Mouse (Mus musculus): ENCODE results near the gene Mospd3.
A peak's percentile ranks its signal among the peaks of the same experiment; 100 is the strongest.
"Not testable (repeated sequence)": the region's sequence is repeated elsewhere in the genome, so short reads cannot be mapped to it uniquely, and the experiment has no call there.

Mospd3 gene

DNA sequence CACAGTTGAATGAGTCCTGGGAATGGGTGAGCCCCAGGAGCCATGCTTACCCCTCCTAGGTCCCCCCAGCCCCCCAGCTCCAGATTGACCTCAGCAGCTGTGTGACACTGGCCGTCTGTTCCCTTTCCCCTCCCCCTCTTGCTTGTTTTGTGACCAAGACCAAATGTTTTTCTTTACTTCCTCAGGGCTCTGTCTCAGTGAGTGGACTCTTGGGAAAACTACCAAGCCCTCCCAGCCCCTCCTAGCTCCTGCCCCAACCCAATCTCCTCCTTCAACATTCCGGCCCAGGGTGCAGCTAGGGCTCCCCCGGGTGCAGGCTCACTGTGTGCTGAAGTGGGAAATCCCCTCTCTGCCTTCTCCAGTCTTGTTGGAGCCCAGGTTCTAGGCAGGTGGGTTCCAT, 29.7 kb upstream of the Mospd3 start:
- DNase-seq (ENCODE audit: low read depth, low spot score), result peak; percentile 26
- H3K36me3 ChIP-seq (ENCODE audit: control insufficient read depth, insufficient read depth, low read length, poor library complexity, severe bottlenecking), result peaks cover 3% of the 10 kb centered on the region
- H3K27me3 ChIP-seq (ENCODE audit: control insufficient read depth, insufficient read depth, low read length, poor library complexity, severe bottlenecking), result no peaks in the 10 kb centered on the region

DNA sequence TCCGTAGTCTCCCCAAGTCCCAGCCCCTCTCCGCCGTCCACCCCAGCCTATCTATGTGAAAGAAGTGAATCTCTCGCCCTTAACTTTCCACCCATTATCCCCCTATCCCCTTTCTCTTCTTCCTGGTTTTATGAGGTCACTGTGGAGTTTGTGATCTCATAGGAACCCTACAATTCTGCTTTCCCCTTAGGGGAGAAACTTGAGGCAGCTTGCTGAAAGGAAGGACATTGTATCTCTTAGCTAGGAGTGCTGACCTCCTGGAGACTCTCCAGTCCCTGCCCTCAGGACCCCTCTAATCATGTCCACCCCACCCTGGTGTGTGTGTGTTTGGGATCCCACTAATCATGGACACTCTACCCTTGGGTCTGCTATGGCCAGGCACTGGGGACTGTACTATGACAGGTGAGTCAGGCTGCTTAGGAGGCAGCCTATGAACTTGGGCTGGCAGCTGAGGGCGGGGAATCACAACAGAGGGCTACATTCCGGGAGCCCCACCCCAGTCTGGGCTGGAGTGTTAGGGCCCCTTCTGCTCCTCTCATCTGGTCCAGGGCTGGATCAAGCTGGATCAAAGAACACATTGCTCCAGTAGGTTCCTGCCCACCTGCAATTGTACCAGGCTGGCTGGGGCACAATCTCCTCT, 29.2 kb upstream of the Mospd3 start:
- peaks cover 2% of the 10 kb centered on the region for H3K36me3 ChIP-seq (ENCODE audit: control insufficient read depth, insufficient read depth, low read length, poor library complexity, severe bottlenecking)
- no peaks in the 10 kb centered on the region for H3K27me3 ChIP-seq (ENCODE audit: control insufficient read depth, insufficient read depth, low read length, poor library complexity, severe bottlenecking)
- DNase-seq (ENCODE audit: low read depth, low spot score), result peak; percentile 33

GRCm38 (mm10) chr5:137629306-137629721, 28.5 kb upstream of the Mospd3 start:
- DNase-seq (ENCODE audit: low read depth, low spot score), result peak; percentile 73
- H3K36me3 ChIP-seq (ENCODE audit: control insufficient read depth, insufficient read depth, low read length, poor library complexity, severe bottlenecking), result peaks cover 1% of the 10 kb centered on the region
- H3K27me3 ChIP-seq (ENCODE audit: control insufficient read depth, insufficient read depth, low read length, poor library complexity, severe bottlenecking), result no peaks in the 10 kb centered on the region

DNA sequence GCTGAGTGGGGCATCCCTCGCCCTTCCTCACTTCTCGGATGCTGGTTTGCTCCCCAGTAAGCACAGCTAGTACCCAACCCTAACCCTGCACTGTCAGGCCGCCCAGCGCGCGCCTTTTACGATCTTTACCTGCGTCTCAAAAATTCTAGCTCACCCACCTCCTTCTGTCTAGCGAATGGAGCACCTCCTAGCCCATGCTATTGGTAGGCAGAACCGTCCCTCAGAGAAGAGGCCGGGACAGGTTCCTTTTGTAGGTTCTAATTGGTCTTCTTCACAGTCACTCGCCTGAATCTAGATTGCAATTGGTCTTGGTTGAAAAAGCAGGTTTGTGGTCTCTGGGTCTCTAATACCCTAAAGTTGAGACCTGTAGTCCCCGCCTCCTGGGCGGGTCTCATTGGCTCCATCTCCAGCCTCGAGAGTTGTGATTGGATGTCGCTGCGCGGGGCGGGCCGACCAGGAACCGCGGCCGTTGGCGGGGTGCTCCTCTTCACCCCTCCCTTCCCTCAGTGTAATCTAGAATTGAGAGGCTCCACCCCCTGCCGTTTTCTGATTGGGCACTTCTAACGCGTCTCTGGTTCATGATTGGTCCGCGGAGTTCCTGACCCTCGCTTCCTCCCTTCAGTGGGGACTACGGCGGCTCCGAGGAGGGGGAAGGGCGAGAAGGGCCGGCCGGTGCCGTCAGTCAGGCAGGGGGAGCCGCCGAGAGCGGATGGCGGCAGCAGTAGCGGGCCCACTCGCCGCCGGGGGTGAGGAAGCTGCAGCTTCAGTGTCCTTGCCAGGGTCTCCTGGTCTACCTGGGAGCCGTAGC, 27.8 kb upstream of the Mospd3 start, which contains the start of the genes Fbxo24, Lrch4 and Gm20605:
TSS of gene Fbxo24 (minus strand) at position 505 of the 808 bp plus-strand sequence.
TSS of gene Lrch4 (plus strand) at position 624 of the 808 bp plus-strand sequence.
TSS of gene Gm20605 (plus strand) at position 678 of the 808 bp plus-strand sequence.
- DNase-seq (ENCODE audit: low read depth, low spot score), result peak; percentile 100
- no peaks in the 10 kb centered on the region for H3K27me3 ChIP-seq (ENCODE audit: control insufficient read depth, insufficient read depth, low read length, poor library complexity, severe bottlenecking)
- H3K36me3 ChIP-seq (ENCODE audit: control insufficient read depth, insufficient read depth, low read length, poor library complexity, severe bottlenecking), result no peaks in the 10 kb centered on the region; the same call in none of the 2 replicates

DNA sequence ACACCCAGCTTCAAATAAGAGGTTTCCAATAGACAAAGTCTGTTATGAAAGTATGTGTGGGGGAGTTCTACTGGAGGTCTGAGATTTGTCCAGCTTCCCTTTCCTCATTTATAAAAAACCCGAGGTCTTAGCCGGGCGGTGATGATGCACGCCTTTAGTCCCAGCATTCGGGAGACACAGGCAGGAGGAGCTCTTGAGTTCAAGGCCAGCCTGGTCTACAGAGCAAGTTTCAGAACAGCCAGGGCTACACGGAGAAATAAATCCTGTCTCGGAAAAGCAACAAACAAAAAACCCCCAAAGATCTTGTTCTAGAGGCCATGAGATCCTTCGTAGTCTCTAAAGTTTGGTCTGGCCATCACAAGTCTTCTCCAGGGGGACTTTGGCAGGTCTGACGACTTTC, 27.1 kb upstream of the Mospd3 start:
- Histone ChIP-seq H3K36me3 (ENCODE audit: control insufficient read depth, insufficient read depth, low read length, poor library complexity, severe bottlenecking) (no peaks in the 10 kb centered on the region), H3K27me3 (ENCODE audit: control insufficient read depth, insufficient read depth, low read length, poor library complexity, severe bottlenecking) (no peaks in the 10 kb centered on the region)
- no peak for DNase-seq (ENCODE audit: low read depth, low spot score)

DNA sequence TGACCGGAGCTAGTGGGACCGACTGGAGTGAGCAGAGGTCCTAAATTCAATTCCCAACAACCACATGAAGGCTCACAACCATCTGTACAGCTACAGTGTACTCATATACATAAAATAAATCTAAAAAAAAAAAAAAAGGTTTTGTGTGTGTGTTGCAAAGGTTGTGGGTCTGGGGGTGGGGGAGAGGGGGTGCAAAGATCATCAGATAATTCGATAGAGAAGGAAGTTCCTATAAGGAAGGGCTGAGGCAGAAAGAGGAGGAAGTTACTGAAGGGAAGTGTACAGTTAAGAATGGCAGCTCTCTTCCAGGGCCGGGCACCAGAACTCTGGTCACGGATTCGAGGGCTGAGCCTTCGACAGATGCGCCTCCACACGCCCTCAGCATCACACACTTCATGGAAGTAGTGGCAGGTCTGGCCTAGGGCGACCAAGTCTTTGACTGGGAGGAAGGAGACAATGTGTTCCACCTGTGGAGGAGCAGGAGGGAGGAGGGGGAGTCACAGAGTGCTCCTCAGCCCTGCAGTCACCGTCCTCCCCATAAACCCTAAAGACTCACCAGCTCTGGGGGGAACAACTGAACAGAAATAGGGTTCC, 23.2 kb upstream of the Mospd3 start:
- no peaks in the 10 kb centered on the region for H3K27me3 ChIP-seq (ENCODE audit: control insufficient read depth, insufficient read depth, low read length, poor library complexity, severe bottlenecking)
- no peaks in the 10 kb centered on the region for H3K36me3 ChIP-seq (ENCODE audit: control insufficient read depth, insufficient read depth, low read length, poor library complexity, severe bottlenecking)
- DNase-seq (ENCODE audit: low read depth, low spot score), result no peak

GRCm38 (mm10) chr5:137615347-137615746, 14.5 kb upstream of the Mospd3 start:
- H3K27me3 ChIP-seq (ENCODE audit: control insufficient read depth, insufficient read depth, low read length, poor library complexity, severe bottlenecking), result no peaks in the 10 kb centered on the region
- DNase-seq (ENCODE audit: low read depth, low spot score), result no peak
- peaks cover 1% of the 10 kb centered on the region; the same call in 1 of the 2 replicates for H3K36me3 ChIP-seq (ENCODE audit: control insufficient read depth, insufficient read depth, low read length, poor library complexity, severe bottlenecking)

DNA sequence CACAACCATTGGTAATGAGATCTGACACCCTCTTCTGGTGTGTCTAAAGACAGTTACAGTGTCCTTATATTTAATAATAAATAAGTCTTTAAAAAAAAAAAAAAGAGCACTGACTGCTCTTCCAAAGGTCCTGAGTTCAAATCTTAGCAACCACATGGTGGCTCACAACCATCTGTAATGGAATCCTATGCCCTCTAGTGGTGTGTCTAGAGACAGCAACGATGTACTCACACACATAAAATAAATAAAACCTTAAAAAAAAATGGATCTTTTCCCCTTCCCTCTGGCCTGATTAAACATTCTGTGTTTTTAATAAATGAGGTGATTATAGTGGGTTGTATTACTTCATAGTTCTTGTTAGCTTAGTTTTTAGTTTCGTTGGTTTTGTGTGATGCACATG, 14.1 kb upstream of the Mospd3 start:
- not testable (repeated sequence) for H3K36me3 ChIP-seq (ENCODE audit: control insufficient read depth, insufficient read depth, low read length, poor library complexity, severe bottlenecking); DNase-seq (ENCODE audit: low read depth, low spot score); H3K27me3 ChIP-seq (ENCODE audit: control insufficient read depth, insufficient read depth, low read length, poor library complexity, severe bottlenecking)

DNA sequence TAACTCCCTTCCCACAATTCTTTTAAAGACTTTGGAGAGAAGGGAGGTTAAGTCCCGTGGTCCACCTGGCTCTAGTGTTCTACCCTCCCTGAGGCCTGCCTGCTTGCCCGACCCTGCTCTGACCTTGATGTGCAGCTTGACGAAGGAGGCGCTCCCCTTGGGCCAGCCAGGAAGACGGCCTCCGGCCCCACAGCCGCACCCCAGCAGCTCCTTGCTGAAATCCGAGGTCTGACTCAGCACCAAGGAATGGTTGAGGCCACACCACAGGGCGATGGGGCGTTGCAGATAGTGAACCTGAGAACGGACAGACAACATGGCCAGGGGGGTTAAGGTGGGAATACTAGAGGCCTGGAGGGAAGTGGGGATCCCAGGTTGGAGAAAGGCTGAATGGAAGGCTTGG, 12.7 kb upstream of the Mospd3 start, which contains the start of gene Pcolce:
TSS of gene Pcolce (minus strand) at position 235 of the 400 bp plus-strand sequence.
- Histone ChIP-seq H3K36me3 (ENCODE audit: control insufficient read depth, insufficient read depth, low read length, poor library complexity, severe bottlenecking) (peaks cover 1% of the 10 kb centered on the region; the same call in 1 of the 2 replicates), H3K27me3 (ENCODE audit: control insufficient read depth, insufficient read depth, low read length, poor library complexity, severe bottlenecking) (no peaks in the 10 kb centered on the region)
- DNase-seq (ENCODE audit: low read depth, low spot score), result no peak

DNA sequence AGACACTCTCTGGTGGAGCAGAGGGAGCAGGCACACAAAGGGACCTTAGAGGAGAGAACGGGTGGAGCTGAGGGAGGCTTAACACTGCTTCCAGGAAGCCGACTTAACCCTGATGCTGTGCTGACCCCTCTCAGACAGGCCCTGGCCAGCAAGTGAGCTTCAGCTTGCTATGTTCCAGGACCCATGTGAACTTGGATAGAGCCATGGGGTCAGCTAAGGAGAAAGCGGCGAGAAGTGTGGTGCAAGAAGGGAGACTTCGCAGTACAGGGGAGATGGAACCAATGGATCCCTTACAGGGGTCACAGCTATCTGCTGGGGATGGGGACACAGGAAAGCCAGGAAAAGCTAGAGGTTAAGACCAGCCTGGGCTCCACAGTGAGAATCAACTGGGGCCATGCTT, 12.2 kb upstream of the Mospd3 start:
- no peak for DNase-seq (ENCODE audit: low read depth, low spot score)
- Histone ChIP-seq H3K36me3 (ENCODE audit: control insufficient read depth, insufficient read depth, low read length, poor library complexity, severe bottlenecking) (peaks cover 1% of the 10 kb centered on the region; the same call in 1 of the 2 replicates), H3K27me3 (ENCODE audit: control insufficient read depth, insufficient read depth, low read length, poor library complexity, severe bottlenecking) (no peaks in the 10 kb centered on the region)

GRCm38 (mm10) chr5:137611245-137611602, 10.4 kb upstream of the Mospd3 start:
- DNase-seq (ENCODE audit: low read depth, low spot score), result no peak
- peaks cover 1% of the 10 kb centered on the region; the same call in 1 of the 2 replicates for H3K36me3 ChIP-seq (ENCODE audit: control insufficient read depth, insufficient read depth, low read length, poor library complexity, severe bottlenecking)
- no peaks in the 10 kb centered on the region for H3K27me3 ChIP-seq (ENCODE audit: control insufficient read depth, insufficient read depth, low read length, poor library complexity, severe bottlenecking)

GRCm38 (mm10) chr5:137610548-137611244, 9.8 kb upstream of the Mospd3 start:
- no peak for DNase-seq (ENCODE audit: low read depth, low spot score)
- H3K27me3 ChIP-seq (ENCODE audit: control insufficient read depth, insufficient read depth, low read length, poor library complexity, severe bottlenecking), result no peaks in the 10 kb centered on the region

DNA sequence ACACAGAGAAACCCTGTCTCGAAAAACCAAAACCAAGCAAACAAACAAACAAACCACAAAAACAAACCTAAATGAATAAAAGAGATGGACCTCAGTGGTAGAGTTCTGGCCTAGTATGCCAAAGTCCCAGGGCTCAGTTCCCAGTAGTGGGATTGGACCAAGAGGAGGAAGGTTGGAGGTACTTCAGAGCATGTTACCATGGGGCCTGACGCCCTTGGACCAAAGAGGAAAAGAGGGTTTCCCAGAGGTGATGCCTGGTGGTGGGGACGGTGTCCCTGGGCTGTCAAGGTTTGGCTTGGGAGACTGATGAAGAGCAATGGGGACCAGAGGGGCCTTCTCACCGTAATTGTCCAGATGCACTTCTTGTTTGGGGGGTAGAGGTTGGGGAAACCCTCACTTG, 9.2 kb upstream of the Mospd3 start:
- no peaks in the 10 kb centered on the region for H3K27me3 ChIP-seq (ENCODE audit: control insufficient read depth, insufficient read depth, low read length, poor library complexity, severe bottlenecking)
- H3K36me3 ChIP-seq (ENCODE audit: control insufficient read depth, insufficient read depth, low read length, poor library complexity, severe bottlenecking), result peaks cover 1% of the 10 kb centered on the region; the same call in 1 of the 2 replicates
- DNase-seq (ENCODE audit: low read depth, low spot score), result no peak

More at GRCm38 (mm10) chr5:137610548-137611244, 9.8 kb upstream of the Mospd3 start:
- H3K36me3 ChIP-seq (ENCODE audit: control insufficient read depth, insufficient read depth, low read length, poor library complexity, severe bottlenecking), result peaks cover 1% of the 10 kb centered on the region; the same call in 1 of the 2 replicates

GRCm38 (mm10) chr5:137609292-137609691, 8.4 kb upstream of the Mospd3 start:
- Histone ChIP-seq H3K36me3 (ENCODE audit: control insufficient read depth, insufficient read depth, low read length, poor library complexity, severe bottlenecking) (peaks cover 1% of the 10 kb centered on the region; the same call in 1 of the 2 replicates), H3K27me3 (ENCODE audit: control insufficient read depth, insufficient read depth, low read length, poor library complexity, severe bottlenecking) (no peaks in the 10 kb centered on the region)
- DNase-seq (ENCODE audit: low read depth, low spot score), result no peak

Measured in splenic B cell, adult 2 months (primary cell).